Mouse (Mus musculus): ENCODE data around the gene Tpcn2.

Tpcn2 gene

DNA sequence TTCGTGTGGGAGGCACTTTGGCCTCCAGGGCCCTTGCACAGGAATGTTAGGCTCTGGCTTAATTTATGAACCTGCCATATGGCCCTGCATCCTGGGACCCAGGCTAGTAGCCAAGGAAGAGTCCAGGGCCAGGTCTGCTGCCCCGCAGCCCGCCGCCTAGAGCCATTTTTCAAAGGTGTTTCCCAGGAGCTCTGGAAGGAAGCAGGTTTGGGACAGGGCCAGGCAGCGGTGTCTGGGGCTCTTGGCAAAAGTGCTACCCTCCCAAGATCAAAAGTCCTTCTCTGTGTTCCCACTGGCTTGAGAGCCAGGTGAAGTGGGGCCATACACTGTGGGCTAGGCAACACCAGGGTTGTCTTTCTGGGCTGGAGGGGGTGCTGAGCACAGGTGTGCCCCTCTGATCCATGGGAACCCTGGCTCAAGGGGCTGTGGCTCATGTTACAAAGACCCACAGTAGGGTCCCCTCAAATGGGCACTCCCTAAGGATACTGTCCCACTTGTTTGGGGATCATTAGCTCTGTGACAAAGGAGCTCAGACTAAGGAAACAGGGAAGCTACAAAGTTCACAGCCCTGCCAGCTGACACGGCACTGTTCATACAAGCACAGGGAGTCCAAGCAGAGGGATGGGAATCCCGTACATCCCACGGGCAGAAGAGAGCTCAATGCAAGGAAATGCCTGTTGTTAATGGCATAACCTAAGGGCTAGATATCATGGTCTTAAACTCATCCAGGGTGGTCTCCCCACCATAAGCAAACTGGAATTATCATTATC is 43.9 kb downstream of the Tpcn2 start:
- no peak for DNase-seq

DNA sequence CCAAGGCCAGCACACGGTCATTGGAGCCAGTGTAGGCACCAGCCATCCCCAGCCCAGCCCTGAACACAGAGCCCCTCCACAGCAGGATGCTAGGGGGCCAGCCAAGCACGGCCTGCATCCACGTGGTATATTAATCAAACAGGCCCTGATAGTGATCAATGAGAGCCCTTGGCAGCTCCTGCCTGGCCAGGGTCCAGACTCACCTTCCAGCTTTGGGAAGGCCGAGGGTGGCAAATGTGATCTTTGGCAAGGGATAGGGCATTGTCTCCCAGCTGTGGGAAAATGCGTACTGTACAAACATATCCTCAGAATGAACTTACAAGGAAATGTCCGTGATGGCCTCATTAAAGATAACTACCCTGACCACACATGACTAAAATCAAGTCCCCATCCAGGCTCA is 44.7 kb downstream of the Tpcn2 start:
- no peak for DNase-seq

DNA sequence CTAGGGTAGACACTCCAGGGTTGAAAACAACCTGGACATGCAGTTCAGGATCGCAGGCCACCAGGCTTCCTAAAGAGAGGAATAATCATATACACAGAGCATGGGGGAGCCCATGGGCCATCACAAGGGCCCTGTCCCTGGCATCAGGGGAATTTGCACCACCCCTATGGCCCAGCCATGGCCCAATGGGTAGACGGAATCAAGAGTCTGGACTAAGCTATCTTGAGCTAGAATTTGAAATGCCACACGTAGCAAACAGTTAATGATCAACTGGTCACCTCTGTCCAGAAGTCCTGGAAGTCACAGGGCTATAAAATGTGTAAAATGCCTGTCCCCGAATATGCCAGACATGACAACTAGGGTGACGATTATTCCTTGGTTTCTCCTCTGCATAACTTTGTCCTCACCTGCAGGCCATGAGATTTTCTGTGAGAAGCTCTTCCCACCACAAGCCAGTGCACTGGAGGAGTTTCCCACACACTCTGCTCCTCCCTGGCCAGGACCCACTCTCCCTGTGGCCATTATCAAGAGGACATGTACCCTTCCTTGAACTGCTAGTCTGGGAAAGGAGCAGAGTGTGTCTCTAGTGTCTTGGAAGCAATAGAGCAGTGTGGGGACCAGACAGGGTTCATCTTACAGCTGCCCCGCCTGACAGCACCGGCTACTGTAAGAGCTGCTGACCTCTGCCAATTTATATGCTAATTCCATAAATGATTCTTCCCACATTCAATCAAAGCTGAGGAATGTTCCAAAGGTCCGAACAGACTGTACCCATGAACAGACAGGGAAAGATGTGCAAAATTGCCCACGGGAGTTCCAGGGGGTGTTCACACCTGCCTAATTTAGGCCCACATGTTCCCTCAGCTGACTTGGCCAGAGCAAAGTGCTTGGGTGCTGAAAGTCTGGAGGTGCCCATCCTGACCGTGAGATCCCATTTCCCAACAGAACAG is 48.7 kb downstream of the Tpcn2 start:
- no peak for DNase-seq

DNA sequence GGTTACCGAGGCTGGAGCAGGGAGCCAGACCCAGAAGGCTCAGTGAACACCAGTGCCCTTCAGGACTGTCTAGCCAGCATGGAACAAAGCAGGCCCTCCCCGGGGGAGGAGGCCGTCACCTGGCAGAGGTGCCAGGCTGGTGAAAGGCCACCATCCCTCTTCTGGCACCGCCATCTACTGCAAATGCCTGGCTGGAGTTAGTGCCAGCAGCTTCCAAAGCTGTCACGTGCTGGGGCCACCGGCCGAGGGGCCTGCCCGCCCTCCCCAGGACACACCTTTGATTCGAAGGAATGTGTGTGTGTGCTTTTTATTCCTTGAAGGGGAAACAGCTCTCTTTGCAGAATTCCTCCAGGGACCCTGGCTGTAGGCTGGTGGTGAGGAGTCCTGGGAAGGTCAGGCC is 52.2 kb downstream of the Tpcn2 start:
- no peak for DNase-seq

DNA sequence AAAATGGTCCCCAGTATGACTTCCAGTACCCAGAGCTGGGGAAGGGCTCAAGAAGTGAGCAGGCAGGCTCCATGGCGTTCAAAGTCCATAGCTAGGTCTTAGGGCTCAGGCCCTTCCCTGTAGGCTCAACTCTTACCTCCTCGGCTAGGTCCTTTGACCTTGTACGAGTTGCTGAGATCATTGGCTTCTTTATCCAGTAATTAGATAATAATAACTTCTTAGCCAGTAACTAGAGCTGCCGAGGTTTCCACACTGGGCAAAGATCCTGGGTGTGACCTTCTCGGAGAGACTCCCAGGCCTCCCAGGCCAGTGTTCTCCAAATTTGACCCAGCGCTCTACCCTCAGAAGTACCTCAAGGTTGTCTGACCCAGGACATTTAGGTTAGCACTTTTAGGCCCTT is 57.2 kb downstream of the Tpcn2 start:
- no peak for DNase-seq

DNA sequence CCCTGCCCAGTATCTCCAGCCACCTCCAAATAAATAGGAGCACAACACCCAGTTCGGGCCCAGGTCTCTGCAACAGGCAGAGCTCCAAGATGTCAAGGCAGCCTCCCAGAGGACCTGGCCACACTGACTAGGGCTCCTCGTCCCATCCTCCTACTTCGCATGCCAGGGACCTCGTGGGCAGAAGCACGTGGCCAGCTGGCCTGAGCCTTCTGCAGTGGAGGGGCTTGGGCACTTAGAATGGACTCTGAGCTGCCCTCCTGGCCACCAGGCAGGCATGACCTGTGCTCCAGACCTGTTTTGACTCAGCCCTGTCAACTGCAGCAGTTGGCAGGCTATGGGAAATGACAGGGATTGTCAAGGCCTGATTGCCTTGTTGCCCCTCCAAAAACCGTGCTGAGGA is 58.2 kb downstream of the Tpcn2 start:
- no peak for DNase-seq

DNA sequence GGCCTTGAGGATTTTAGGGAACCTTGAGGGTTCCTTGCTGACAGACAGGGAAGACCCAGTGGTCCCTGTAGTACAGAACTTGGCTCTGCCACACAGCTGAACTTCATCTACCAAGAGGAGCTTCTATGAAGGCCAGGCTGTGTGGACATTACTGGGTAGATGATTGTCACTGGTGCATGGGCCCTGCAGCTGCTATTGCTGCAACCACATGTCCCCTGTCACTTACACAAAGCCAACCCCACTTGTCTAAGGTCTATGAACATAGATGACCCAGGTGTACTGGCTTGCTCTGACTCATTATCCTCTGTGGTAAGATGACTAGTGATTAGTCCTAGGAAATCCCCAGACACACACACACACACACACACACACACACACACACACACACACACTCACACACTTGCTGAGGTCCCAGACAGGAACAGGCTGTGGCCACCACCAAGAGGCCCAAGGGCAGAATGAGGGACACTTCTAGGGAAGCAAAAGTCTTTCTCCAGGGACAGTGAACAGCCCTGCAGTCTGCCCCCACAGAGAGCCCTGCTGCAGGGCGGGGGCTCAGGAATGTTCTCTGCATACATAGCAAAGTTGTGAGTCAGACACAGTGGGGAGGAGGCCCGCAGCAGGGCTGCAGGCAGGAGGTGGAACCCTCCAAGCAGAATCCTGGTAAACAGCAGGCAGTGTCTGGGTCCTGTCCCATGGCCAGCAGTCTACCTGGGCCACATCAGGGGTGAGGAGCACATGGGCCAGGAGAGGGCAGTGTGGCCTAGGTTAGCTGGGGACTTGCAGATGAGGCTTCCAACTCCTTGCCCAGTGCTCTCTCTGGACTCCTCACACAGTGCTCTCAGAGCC is 61.7 kb downstream of the Tpcn2 start:
- DNase-seq, result peak; percentile 40

DNA sequence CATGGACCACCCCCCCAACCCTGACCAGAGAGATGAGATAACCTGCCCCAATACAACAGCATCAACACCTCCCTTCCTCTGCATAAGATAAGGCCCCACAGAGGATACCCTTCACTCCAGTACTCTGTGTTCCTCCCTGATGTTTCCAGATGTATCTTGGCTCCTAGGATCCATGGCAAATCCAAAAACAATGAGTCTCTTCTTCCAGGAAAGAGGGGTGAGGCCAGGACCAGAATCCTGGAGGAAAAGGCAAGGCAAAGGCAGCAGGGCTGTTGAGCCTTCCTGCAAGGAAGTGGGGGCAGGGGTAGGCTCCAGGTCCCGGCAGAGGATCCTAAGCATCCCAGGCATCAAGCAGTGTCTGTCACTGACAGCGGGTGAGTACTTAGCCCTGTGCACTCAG is 62.5 kb downstream of the Tpcn2 start:
- DNase-seq, result no peak

DNA sequence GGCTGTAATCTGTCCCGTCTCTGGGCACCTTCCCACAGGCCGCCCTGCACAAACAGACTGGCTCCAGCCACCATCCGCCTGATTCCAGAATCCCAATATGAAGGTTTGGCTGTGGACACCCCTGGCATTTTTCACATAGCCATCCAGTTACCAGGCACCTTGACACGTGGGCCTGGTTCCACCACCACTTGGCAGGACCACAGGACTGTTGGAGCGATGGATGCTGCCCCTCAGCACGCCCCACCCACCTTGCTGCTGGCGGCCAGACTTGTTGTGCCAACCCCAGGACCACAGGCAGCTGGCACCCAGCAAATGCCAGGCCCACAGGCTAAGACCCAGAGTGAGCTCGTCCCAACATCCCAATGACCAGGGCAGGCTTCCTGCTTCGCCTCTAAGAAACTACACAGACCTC is 64.4 kb downstream of the Tpcn2 start:
- DNase-seq, result no peak

DNA sequence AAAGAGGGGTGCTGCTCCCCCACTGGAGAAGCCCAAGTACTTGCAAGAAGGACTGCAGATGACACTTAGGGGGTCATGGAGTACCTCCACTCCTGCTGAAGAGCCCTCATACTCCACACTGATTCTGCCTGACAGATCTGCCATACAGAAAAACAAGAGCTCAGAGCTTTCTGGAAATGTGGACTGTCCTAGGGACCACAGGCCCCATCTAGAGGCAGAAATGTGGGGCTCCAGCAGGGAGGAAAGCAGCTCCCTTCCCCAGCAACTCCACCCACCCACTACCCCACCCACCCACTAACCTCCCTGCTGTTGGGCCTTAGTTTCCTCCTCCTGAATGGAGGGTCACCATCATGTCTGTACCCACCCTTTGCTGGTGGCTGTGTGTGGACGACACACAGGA is 67.2 kb downstream of the Tpcn2 start:
- DNase-seq, result peak; percentile 60

DNA sequence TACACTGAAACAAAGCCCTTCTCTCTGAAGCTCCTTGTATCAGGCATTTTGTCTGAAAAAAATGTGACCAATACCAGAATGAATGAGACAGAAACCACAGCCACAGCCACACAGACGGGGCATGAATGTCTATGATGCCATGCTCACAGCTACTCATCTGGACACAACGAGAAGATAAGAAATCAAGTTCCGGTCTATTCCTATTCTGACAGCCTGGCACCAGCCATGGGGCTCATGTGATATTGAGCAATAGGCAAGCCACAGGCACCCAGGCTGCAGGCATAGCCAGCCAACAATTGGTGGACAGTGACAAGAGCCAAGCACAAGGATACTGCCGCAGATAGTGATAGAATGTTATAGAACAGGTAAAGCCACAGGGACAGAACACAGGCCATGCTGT is 68.3 kb downstream of the Tpcn2 start:
- no peak for DNase-seq

DNA sequence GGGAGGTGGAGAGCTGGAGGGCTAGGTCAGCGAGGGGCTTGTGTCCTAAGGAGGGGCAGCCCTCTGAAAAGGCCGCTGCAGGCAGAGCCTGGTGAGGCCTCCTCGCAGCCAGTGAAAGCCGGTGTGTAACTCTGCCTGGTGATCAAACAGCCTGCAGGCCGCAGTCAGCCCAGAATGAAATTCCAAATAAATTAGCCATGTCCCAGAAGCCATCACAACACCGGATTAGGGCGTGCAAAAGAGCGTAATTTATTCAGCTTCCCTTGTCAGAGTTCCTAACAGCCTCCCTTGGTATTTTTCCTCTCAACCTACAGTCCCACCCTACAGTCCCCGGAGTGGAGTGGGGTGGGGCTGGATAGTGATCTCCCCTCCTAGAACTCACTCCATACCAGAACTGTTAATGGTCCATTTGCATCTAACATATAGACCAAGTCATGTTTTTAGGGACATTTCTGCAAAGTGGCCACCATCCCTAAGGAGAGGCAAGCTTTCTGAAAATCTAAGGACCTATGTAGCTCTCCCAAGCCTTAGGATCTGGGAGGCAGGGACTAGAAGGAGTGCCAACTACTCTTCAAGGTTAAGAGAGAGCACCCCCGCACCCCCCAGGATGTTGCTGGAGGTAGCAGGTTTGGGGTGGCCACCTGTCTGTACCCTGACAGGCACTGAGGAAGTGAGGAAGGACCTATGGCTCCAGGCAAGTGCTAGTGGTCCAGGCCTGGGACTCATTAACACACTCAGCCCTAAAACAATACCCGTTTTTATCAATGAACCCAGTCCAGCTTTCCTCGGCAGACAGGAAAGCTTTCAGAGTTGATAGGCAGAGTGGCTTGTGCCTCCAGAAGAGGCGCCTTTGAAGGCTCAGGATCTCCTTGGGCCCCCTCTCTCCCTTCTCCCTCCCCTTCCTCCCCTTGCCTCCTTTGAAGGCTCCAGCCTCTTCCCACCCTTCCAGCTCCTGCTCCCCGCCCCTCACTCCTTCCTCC is 71.8 kb downstream of the Tpcn2 start:
- peak; percentile 79 for DNase-seq

DNA sequence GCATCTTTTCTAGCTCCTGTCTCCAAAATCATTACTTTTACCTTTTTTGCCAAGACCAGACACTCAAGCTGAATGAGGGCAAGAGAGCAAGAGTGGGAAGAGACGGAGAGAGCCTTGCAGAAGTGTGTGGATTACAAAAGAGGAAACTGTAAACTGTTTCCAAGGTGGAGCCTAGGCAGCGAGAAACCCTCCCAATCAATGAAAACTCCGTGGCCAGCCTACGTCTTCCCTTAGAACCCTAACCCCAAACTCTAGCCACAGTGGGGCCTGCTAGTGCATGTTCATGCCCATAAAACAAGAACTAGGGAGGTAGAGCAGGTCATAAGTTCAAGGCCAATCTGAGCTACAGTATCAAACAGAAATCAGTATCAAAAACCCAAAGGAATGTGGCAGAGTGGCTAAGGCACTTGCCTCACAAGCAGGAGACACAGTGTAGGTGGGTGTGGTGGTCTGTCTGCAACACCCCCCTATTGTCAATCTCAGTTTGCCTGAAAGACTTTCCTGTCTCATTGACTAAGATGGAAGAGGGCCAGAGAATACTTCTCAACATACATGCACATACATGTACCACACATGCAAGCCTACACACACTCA is 73.2 kb downstream of the Tpcn2 start:
- DNase-seq, result no peak

DNA sequence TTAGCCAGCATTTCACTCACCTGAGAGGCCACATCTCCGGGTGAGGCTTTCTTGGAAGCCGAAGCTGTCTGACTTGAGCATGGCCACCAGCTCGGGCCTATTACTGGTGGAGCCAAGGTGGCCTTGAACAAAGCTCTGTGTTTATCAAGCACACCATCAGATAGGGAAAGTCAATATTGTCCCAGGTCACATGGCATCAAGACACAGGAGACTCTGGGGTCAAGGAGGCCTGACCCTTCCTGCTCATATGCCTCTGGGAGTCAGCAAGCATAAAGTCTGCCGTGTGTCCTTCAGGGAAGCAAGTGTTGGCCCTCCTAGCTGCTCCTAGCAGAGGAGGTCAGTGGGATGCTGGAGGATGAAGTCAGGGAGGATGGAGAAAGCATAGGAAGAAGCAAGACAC is 75.8 kb downstream of the Tpcn2 start, which contains the start of gene 1810010D01Rik:
TSS of gene 1810010D01Rik (minus strand) at position 114 of the 400 bp plus-strand sequence.
- DNase-seq, result no peak

DNA sequence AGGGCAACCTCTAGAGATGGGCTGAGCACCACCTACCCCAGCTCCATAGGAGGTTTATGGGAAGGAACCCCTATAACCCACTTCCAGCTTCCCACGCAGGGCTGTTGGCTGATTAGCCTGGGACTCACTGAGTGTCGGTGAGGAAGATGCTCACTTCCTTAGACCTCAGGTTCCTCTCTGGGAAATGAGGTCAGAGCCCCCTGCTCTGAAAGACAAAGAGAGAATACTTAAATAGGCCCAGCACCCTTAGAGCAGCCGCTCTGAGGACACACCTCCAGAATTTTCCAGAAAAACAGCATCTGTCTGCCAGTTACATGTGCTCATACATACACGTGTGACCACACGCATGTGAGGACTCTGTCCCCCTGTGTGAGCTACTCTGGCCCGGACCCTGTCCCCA is 77.0 kb downstream of the Tpcn2 start:
- no peak for DNase-seq

DNA sequence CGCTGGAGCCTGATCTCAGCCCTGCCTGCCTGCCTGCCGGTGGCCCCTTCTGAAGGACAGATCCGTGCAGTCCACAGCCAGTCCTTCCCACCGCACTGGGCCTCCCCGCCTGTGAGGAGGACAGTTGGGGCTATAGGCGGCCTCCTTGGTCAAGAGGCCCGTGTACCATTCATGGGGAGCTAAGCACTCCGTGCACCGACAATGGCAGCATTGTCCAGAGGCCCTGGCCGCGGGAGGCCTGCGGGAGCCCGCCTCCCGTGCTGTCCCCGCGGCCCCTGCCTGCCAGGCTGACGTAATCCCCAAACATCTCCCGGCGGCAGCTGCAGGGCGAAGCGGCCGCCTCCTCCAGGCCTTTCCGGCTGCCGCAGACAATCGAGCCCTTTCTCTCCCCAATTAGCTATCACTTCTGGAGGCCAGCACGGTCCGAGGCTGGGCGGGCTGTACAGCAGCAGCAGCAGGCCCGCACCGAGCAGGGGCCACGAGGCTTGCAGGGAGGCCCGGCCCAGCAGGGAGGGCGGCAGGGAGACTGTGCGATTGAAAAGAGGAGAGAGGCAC is 77.7 kb downstream of the Tpcn2 start:
- peak; percentile 94 for DNase-seq

DNA sequence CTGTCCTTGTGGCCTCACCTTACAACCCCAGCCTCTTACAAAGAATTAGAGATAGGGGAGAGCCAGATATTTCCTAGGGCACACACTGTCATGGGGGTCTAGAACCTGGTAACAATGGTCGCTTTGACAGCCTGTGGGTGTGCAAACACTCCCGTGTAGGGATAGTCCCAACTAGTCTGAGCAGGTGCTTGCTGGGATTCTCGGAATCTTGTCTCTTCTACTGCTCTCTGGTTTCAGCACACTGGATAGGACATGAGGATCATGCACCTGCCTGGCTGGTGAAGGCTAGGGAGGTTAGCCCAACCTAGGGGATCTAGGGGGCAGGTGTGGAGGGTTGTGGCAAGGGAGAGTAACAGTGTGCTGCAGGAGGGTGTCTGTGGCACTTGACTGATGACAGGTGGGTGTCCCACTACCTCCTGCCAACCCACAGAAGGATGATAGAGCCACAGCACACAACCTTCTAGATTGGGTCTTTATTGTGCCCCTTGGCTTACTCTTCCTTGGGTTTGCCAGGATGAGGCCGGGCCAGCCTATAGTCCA is 78.4 kb downstream of the Tpcn2 start:
- no peak for DNase-seq

DNA sequence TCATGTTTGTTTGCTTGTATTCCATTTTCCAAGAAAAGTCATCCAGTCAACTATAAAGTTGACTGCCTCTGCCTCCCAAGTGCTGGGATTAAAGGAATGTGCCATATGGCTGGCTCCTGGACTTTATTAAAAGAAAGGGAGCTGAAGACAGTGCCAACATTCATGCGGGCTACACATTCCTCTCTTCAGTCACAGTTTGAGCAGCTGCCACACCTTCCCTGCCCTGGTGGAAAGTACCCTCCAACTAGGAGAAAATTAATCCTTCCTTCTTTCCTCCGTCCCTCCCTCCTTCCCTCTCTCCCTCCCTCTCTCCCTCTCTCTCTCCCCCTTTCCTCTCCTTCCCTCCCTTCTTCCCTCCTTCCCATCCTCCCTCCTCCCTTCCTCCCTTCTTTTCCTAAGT is 84.1 kb downstream of the Tpcn2 start:
- no peak for DNase-seq

DNA sequence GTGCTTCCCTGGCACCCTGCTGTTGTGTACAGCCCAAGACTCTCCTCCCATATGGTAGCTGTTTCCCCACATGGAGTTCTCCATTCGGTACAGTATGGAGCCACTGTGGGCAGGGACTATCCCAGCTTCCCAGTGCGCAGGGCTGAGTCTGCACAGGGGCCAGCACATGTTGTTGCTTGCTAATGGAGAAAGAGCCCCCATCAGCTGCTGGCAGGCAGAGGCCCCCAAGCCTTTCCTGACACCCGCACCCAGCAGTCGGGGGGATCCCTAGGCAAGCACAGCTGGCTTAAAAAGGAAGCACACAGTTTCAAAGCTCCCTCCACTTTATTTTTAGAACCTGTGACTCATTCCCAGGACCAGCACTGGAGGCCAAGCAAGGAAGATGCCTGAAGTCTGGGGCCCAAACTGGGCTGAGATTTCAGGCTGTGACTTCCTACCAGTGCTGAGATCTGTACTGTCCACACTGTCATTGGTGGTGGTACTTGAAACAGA is 85.5 kb downstream of the Tpcn2 start:
- no peak for DNase-seq

DNA sequence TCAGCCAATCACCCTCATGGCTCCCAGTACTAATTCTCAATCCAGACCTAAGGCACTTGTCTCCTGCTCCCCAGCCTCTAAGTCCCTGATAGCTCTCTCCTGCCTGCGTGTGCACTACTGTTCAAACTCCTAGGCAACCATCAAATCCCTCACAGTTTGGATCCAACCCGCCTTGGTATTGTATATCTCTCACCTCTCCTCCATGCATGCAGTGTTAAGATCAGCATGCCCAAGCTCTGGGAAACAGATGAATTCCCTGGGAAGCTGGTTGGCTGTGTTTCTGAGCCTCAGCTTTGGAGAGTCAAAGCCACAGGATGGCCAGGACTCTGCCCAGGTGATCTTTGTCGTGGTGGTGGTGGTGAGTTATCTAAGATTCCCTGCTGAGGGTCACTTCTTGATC is 86.1 kb downstream of the Tpcn2 start:
- DNase-seq, result no peak

DNA sequence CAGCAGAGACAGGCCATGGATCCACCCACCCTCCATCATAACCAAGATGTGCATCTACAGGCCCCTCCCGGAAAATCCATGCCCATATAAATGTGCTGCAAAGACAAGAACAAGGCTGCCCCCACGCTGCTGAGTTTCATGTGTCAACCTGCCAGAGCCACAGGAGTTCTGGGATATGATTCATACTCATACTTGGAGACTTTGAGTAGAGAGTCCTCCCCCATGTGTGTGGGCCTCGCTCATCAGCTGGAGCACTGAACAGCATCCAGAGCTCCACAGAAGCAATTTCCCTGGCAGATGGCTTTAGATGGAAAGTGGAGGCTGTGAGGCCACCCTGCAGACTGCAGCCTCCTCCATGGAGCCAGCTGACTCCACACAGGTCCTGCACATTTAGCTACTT is 86.8 kb downstream of the Tpcn2 start:
- DNase-seq, result no peak
